Comparison of ENCODE assay signal across 20 mouse cellular contexts in the genomic region with DNA sequence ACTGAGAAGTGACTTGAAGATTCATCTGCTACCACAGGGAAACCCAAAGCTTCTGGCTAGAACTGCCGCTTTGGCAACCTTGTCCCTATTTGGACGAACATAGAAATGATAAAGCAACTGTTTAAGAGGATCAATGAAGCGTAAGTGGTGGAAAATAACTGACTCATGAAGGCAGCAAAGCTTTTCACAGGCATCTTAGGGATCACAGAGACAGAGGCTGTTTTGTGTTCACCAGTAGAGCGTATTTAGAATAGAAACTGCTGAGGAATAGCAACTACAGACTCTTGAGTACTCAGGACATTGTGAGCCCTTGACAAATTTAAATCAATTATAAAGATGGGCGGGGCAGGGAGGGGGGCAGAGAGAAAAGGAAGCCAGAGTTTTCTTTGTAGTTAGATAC.
"Had no signal": no experiment of that assay in that cellular context is flagged by ENCODE, and none has a peak within 500 bp of the region (broad histone marks: within the 10 kb centered on the region; RNA-seq: fewer than 3 reads in every experiment).

No protein-coding gene starts in this region.

- H3K4me2 ChIP-seq: limb, embryonic 12.5 days; limb, embryonic 15.5 days; liver, embryonic 11.5 days; lung, embryonic 14.5 days; midbrain, embryonic 12.5 days; midbrain, embryonic 15.5 days; neural tube, embryonic 12.5 days; neural tube, embryonic 15.5 days; stomach, embryonic 15.5 days had no signal

- H3K27ac ChIP-seq: limb, embryonic 12.5 days; limb, embryonic 15.5 days; liver, embryonic 14.5 days; macrophage; midbrain, embryonic 12.5 days; midbrain, embryonic 15.5 days; neural tube, embryonic 12.5 days; neural tube, embryonic 15.5 days; stomach, embryonic 15.5 days had no signal

- DNase-seq: kidney, postnatal 14 days; kidney, postnatal 4 days; layer of hippocampus, adult 9-11 months; liver, postnatal 0 days; lung, embryonic 14.5 days; right cerebral cortex, adult 18-20 months; right cerebral cortex, postnatal 14 days; spleen, adult 18-20 months; thymus, postnatal 25 days had no signal

- H3K4me3 ChIP-seq: limb, embryonic 12.5 days; limb, embryonic 15.5 days; midbrain, embryonic 12.5 days; midbrain, embryonic 15.5 days; neural tube, embryonic 12.5 days; neural tube, embryonic 15.5 days; stomach, embryonic 15.5 days had no signal

- ATAC-seq: liver, postnatal 0 days; lung, postnatal 0 days; midbrain, embryonic 15.5 days had no signal

- H3K36me3 ChIP-seq: limb, embryonic 12.5 days; limb, embryonic 15.5 days; midbrain, embryonic 12.5 days; midbrain, embryonic 15.5 days; neural tube, embryonic 12.5 days; neural tube, embryonic 15.5 days; stomach, embryonic 15.5 days had no signal

- H3K9me3 ChIP-seq: limb, embryonic 12.5 days; limb, embryonic 15.5 days; midbrain, embryonic 15.5 days; neural tube, embryonic 12.5 days; neural tube, embryonic 15.5 days; stomach, embryonic 15.5 days had no signal

- H3K27me3 ChIP-seq: limb, embryonic 12.5 days; limb, embryonic 15.5 days; midbrain, embryonic 12.5 days; midbrain, embryonic 15.5 days; neural tube, embryonic 12.5 days; neural tube, embryonic 15.5 days; stomach, embryonic 15.5 days had no signal

- H3K4me1 ChIP-seq: limb, embryonic 12.5 days; limb, embryonic 15.5 days; midbrain, embryonic 12.5 days; midbrain, embryonic 15.5 days; neural tube, embryonic 12.5 days; neural tube, embryonic 15.5 days; stomach, embryonic 15.5 days had no signal

- H3K9ac ChIP-seq: limb, embryonic 12.5 days; limb, embryonic 15.5 days; liver, embryonic 14.5 days; liver, postnatal 0 days; lung, embryonic 14.5 days; midbrain, embryonic 12.5 days; midbrain, embryonic 15.5 days; neural tube, embryonic 12.5 days; neural tube, embryonic 15.5 days; stomach, embryonic 15.5 days had no signal
